Mouse (Mus musculus): Measurements from ENCODE around the gene Dpp4. TPM values are rescaled to one million over a fixed set of nuclear protein-coding genes. Genes with fewer than 3 reads are reported as not detected.

Dpp4 gene
- polyA plus RNA-seq, 1 experiment from 2014 or later: 41.8 TPM

GRCm38 (mm10) chr2:62325388-62325787 lies 86.6 kb downstream of the Dpp4 start:
- H3K27me3 ChIP-seq (replicated peaks; ENCODE audit: insufficient read depth, low read length): no peaks in the 10 kb centered on the region
- H3K4me3 ChIP-seq (ENCODE audit: low read depth, low read length): no peak overlapping the region
- no peaks in the 10 kb centered on the region for H3K9me3 ChIP-seq (ENCODE audit: low read length)
- H3K4me2 ChIP-seq (replicated peaks; ENCODE audit: low read depth, low read length): no peak overlapping the region
- no peak for ATAC-seq
- DNase-seq (ENCODE audit: low spot score): peak; percentile 14
- H3K27ac ChIP-seq (ENCODE audit: low read length): no peak overlapping the region
- no peaks in the 10 kb centered on the region for H3K36me3 ChIP-seq (ENCODE audit: insufficient read depth, low read length)
- 76% methylated on average over 2 of the region's 2 CpGs for WGBS
- H3K9ac ChIP-seq (replicated peaks; ENCODE audit: low read depth): no peak overlapping the region
- H3K4me1 ChIP-seq (ENCODE audit: insufficient read depth, low read depth, low read length): no peaks in the 10 kb centered on the region
- TF ChIP-seq CTCF (IDR thresholded peaks at IDR 0.05) (no peak), EP300 (IDR thresholded peaks at IDR 0.05) (no peak)

GRCm38 (mm10) chr2:62323078-62323637 lies 88.9 kb downstream of the Dpp4 start:
- DNase-seq (ENCODE audit: low spot score) (no peak), ATAC-seq (no peak)
- Histone ChIP-seq H3K36me3 (ENCODE audit: insufficient read depth, low read length) (no peaks in the 10 kb centered on the region), H3K9me3 (ENCODE audit: low read length) (no peaks in the 10 kb centered on the region), H3K4me1 (ENCODE audit: insufficient read depth, low read depth, low read length) (no peaks in the 10 kb centered on the region), H3K9ac (replicated peaks; ENCODE audit: low read depth) (no peak overlapping the region), H3K27me3 (replicated peaks; ENCODE audit: insufficient read depth, low read length) (no peaks in the 10 kb centered on the region), H3K4me2 (replicated peaks; ENCODE audit: low read depth, low read length) (no peak overlapping the region), H3K4me3 (ENCODE audit: low read depth, low read length) (no peak overlapping the region), H3K27ac (ENCODE audit: low read length) (no peak overlapping the region)
- TF ChIP-seq EP300 (IDR thresholded peaks at IDR 0.05) (no peak), CTCF (IDR thresholded peaks at IDR 0.05) (no peak)
- 72% methylated on average over 9 of the region's 9 CpGs for WGBS

DNA sequence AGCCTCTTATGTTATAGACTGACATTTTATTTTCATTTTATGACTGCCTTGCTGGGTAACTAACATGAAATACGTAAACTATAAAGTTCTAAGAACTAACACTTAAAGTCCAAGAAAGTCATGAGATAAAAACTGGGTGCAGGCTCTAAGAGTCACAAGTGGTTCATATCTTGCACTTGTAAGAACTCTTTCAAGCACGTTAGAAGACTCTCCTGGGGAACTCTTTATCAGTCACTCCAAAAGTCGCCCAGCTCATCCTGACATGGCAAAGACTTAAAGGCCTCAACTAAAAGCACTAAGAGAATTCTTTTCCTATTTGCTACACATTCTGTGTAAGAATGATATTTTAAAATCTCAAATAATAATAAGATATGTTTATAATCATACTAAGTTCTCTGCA lies 92.5 kb downstream of the Dpp4 start:
- no peak for ATAC-seq
- no peak for TF ChIP-seq EP300 (IDR thresholded peaks at IDR 0.05)
- TF ChIP-seq CTCF (IDR thresholded peaks at IDR 0.05): no peak

GRCm38 (mm10) chr2:62316930-62317329 lies 95.1 kb downstream of the Dpp4 start:
- H3K9me3 ChIP-seq (ENCODE audit: low read length): no peaks in the 10 kb centered on the region
- no peak overlapping the region for H3K27ac ChIP-seq (ENCODE audit: low read length)
- 59% methylated on average over 2 of the region's 2 CpGs for WGBS
- H3K4me1 ChIP-seq (ENCODE audit: insufficient read depth, low read depth, low read length): no peaks in the 10 kb centered on the region
- ATAC-seq (no peak), DNase-seq (ENCODE audit: low spot score) (no peak)
- no peaks in the 10 kb centered on the region for H3K36me3 ChIP-seq (ENCODE audit: insufficient read depth, low read length)
- no peak for TF ChIP-seq EP300 (IDR thresholded peaks at IDR 0.05)
- TF ChIP-seq CTCF (IDR thresholded peaks at IDR 0.05): no peak
- H3K9ac ChIP-seq (replicated peaks; ENCODE audit: low read depth): no peak overlapping the region
- no peaks in the 10 kb centered on the region for H3K27me3 ChIP-seq (replicated peaks; ENCODE audit: insufficient read depth, low read length)
- no peak overlapping the region for H3K4me3 ChIP-seq (ENCODE audit: low read depth, low read length)
- no peak overlapping the region for H3K4me2 ChIP-seq (replicated peaks; ENCODE audit: low read depth, low read length)

More for the DNA sequence above, 92.5 kb downstream of the Dpp4 start:
- Histone ChIP-seq H3K4me3 (ENCODE audit: low read depth, low read length) (no peak overlapping the region), H3K4me1 (ENCODE audit: insufficient read depth, low read depth, low read length) (no peaks in the 10 kb centered on the region), H3K9me3 (ENCODE audit: low read length) (no peaks in the 10 kb centered on the region), H3K27ac (ENCODE audit: low read length) (no peak overlapping the region), H3K4me2 (replicated peaks; ENCODE audit: low read depth, low read length) (no peak overlapping the region), H3K27me3 (replicated peaks; ENCODE audit: insufficient read depth, low read length) (no peaks in the 10 kb centered on the region), H3K9ac (replicated peaks; ENCODE audit: low read depth) (no peak overlapping the region), H3K36me3 (ENCODE audit: insufficient read depth, low read length) (no peaks in the 10 kb centered on the region)
- peak; percentile 5 for DNase-seq (ENCODE audit: low spot score)
- WGBS: 47% methylated on average over 3 of the region's 3 CpGs

- TF ChIP-seq EP300 (IDR thresholded peaks at IDR 0.05) (no peak), CTCF (IDR thresholded peaks at IDR 0.05) (no peak)
- no peak for DNase-seq (ENCODE audit: low spot score)
- no peak overlapping the region for H3K9ac ChIP-seq (replicated peaks; ENCODE audit: low read depth)
- no peaks in the 10 kb centered on the region for H3K4me1 ChIP-seq (ENCODE audit: insufficient read depth, low read depth, low read length)
- H3K27me3 ChIP-seq (replicated peaks; ENCODE audit: insufficient read depth, low read length): no peaks in the 10 kb centered on the region
- H3K4me2 ChIP-seq (replicated peaks; ENCODE audit: low read depth, low read length): no peak overlapping the region
- no peak overlapping the region for H3K4me3 ChIP-seq (ENCODE audit: low read depth, low read length)
- ATAC-seq: no peak
- 81% methylated on average over 2 of the region's 2 CpGs for WGBS
- no peak overlapping the region for H3K27ac ChIP-seq (ENCODE audit: low read length)
- H3K9me3 ChIP-seq (ENCODE audit: low read length): no peaks in the 10 kb centered on the region
- H3K36me3 ChIP-seq (ENCODE audit: insufficient read depth, low read length): no peaks in the 10 kb centered on the region
Observed at GRCm38 (mm10) chr2:62307477-62307876, 104.6 kb downstream of the Dpp4 start.

DNA sequence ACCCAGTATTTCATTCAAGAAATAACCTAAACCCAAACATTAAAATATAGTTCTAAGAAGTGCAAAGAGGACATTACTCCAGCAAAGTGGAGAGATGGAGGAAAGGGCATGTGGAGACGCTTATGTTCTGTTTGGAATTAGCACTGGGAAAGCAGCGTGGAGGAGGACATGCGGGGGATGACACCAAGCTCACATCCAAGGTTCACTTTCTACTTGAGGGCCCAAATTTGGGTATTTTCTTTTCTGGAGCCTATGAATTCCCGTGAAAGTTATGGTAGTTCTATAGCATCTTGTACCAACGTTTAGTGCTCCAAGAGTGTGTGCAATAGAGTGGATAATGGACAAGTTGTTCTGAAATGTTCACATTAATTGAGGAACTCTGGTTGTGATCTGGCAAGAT lies 105.1 kb downstream of the Dpp4 start:
- Histone ChIP-seq H3K36me3 (ENCODE audit: insufficient read depth, low read length) (no peaks in the 10 kb centered on the region), H3K27ac (ENCODE audit: low read length) (no peak overlapping the region), H3K4me2 (replicated peaks; ENCODE audit: low read depth, low read length) (no peak overlapping the region), H3K4me1 (ENCODE audit: insufficient read depth, low read depth, low read length) (no peaks in the 10 kb centered on the region), H3K9me3 (ENCODE audit: low read length) (no peaks in the 10 kb centered on the region), H3K9ac (replicated peaks; ENCODE audit: low read depth) (no peak overlapping the region), H3K27me3 (replicated peaks; ENCODE audit: insufficient read depth, low read length) (no peaks in the 10 kb centered on the region), H3K4me3 (ENCODE audit: low read depth, low read length) (no peak overlapping the region)
- DNase-seq (ENCODE audit: low spot score): no peak
- TF ChIP-seq EP300 (IDR thresholded peaks at IDR 0.05) (no peak), CTCF (IDR thresholded peaks at IDR 0.05) (no peak)
- no peak for ATAC-seq
- WGBS: 89% methylated on average over 5 of the region's 5 CpGs

DNA sequence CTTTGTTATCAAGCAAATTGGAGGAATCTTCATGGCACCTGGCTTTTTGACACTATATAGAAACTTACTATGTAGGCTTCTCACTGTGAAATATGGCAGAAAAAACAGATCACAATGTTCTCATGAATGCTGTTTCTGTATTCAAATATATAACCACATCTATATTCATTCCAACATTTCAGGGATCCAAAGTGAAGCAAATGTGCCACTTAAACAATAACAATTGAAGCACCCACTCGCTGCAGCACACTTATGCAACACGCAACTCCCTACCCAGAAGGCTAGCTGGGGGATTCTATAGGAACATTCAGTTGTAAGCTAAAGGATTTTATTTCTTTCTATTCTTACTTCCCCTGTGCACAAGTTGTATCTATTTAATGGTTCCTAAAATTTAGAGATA lies 110.3 kb downstream of the Dpp4 start:
- Histone ChIP-seq H3K27ac (ENCODE audit: low read length) (no peak overlapping the region), H3K9ac (replicated peaks; ENCODE audit: low read depth) (no peak overlapping the region), H3K9me3 (ENCODE audit: low read length) (no peaks in the 10 kb centered on the region), H3K4me1 (ENCODE audit: insufficient read depth, low read depth, low read length) (no peaks in the 10 kb centered on the region), H3K36me3 (ENCODE audit: insufficient read depth, low read length) (no peaks in the 10 kb centered on the region), H3K4me2 (replicated peaks; ENCODE audit: low read depth, low read length) (no peak overlapping the region), H3K4me3 (ENCODE audit: low read depth, low read length) (no peak overlapping the region), H3K27me3 (replicated peaks; ENCODE audit: insufficient read depth, low read length) (no peaks in the 10 kb centered on the region)
- TF ChIP-seq CTCF (IDR thresholded peaks at IDR 0.05) (no peak), EP300 (IDR thresholded peaks at IDR 0.05) (no peak)
- DNase-seq (ENCODE audit: low spot score) (no peak), ATAC-seq (no peak)
- WGBS: 87% methylated on average over 2 of the region's 2 CpGs
